Mouse (Mus musculus): ENCODE measurements around the gene Hsf2.

DNA sequence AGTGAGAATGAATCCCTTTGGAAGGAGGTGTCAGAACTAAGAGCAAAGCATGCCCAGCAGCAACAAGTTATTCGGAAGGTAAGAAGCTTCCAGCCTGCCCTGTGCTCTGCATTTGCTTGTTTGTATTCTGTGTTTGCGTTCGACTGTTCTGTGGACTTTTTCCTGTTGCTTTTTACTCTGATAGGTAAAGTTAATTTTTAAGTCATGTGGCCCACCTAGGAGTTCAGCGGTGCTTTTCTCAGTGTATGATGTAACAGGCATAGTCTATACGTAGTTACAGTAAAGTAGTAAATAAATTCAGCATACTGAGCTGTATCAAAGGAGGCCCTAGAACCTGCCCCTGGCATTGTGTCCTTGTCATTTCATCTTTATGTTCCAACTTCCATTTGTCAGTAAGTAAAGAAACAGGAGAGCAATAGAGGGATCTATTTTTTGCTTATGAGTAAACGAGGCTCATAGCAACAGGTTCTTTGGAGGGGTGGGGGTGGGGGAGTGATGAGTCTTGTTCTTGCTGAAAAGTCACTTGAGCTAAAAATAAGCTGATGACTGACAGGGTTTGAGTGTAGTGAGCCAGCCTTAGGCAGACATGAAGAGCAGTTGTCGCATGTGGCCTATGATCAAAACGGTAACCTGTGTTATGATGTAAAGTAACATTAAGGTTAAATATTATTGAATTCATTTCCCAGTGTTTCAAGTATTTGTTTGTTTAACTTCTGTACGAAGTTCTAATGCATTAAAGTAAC is 13.4 kb downstream of the Hsf2 start:
- TF ChIP-seq CHD2 (IDR thresholded peaks at IDR 0.05; ENCODE audit: low read depth, low read length): no peak
- TF ChIP-seq HCFC1 (IDR thresholded peaks at IDR 0.05; ENCODE audit: borderline replicate concordance, insufficient read depth, low read length): no peak
- TF ChIP-seq ZNF384 (IDR thresholded peaks at IDR 0.05; ENCODE audit: low read depth, low read length): no peak
